Mouse (Mus musculus): ENCODE measurements around the gene Lmna.

Gene Lmna

GRCm38 (mm10) chr3:88470943-88471479 lies 38.7 kb downstream of the Lmna start:
- peak; percentile 84 for DNase-seq (ENCODE audit: low spot score)

DNA sequence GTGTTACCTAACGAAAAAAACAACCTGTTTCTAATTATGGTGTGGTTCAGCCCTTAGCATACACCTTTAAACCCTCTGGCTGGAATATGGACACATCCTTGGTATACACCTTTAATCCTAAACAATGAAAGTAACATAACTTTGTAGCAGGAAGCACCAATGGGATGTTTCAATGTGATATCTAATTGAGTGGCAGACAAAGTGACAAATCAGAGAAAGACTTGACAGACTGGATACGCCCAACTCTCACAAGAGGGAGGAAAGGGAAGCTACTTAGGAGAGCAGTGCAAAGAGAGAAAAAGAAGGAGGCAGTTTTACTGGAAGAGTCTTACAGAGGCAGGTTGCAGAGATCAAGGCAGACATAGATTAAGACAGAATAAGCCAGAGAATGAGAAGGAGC lies 40.3 kb downstream of the Lmna start:
- DNase-seq (ENCODE audit: low spot score) = no peak

GRCm38 (mm10) chr3:88467116-88467824 lies 42.5 kb downstream of the Lmna start:
- DNase-seq (ENCODE audit: low spot score) = peak; percentile 73

DNA sequence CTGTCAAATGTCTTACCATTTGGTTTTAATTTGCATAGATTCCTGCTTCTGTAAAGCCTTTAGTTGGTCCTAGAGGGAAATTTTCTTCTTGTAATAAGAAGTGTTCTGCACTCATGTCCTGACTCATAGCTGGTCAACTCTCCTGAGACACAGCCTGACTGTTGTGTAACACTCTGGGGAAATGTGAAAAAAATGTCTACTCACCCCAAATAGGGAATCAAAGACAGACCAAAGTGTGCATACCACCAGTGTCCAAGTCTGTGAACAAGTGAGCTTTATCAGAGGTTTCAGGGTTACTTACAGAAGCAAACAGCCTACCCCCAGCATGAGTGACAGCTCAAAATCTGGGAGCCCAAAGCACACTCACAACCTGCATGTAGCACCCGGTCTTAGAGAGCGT lies 44.6 kb downstream of the Lmna start:
- DNase-seq (ENCODE audit: low spot score) = no peak

DNA sequence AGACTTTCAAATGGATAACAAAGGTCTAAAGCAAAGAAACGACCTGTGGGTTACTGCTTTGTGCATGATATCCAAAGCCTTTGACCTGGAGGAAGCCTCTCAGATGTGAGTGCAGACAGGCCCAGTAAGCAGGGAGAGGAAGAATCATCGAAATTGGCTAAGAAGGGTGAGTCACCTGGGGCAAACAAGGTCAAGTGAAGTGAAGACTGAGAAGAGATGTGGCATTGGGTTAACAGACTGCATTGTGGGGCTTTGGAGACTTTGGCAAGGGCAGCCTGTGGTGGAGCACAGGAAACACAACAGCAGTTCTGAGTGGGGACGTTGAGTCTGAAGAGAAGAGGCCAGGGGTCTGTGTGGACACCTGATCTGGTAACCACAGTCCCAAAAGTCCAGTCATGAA lies 45.3 kb downstream of the Lmna start:
- no peak for DNase-seq (ENCODE audit: low spot score)

DNA sequence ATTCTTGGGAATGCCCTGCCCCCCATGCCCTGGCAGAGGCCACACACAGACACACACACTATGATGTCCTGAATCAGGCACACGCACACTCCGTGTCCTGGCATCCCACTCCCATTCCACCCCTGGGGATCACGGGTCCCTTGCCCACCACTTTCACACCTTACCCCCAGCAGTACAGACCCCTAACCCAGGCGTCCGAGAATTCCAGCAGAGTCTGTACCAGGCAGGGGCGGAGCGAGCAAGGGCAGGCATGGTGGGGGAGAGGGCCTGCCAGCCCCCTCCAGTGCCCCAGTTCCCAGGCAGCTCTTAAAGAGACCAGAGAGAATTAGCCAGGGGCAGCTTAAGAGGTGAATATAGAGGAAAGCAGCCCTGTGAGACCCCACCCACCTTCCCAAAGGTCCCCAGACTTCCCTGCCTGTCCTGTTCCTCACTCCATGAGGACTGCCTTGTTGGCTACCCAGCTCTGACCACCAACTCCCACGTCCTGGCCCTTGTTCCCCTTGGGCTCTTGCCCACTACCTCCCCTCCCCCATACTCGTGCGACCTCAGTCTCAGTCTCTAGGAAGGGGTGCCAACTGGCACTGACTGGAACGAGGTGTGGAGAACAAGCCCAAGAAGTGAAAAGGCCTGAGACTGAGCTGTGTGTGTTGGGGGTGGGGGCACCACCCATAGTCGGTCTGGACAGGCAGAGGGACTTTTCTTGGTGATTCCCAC lies 48.6 kb downstream of the Lmna start, which contains the start of gene Sema4a:
TSS of gene Sema4a (minus strand) at position 200 of the 714 bp plus-strand sequence.
- no peak for DNase-seq (ENCODE audit: low spot score)

- DNase-seq (ENCODE audit: low spot score) = no peak
Observed at GRCm38 (mm10) chr3:88460029-88460428, 49.7 kb downstream of the Lmna start.

DNA sequence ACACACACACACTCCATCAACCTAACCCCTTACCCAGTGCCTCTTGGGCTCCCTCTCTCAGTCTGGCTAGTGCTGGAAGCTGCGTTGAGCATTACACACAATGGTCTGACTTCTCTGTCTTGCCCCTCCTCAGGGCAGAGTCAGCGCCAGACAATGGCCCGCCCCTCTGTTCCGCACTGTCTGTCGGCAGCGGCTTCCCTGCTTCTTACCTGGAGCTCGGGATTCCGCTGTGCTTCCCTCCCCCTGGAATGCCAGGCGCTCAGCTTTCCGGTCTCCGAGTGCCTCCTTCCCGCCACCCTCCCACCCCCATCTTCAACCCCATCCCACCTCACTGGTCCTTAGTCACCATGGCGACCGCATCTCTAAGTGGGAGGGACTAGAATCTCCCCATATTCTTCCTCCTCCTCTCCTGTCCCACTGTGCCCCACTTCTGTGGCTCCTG lies 51.0 kb downstream of the Lmna start:
- DNase-seq (ENCODE audit: low spot score) = no peak

DNA sequence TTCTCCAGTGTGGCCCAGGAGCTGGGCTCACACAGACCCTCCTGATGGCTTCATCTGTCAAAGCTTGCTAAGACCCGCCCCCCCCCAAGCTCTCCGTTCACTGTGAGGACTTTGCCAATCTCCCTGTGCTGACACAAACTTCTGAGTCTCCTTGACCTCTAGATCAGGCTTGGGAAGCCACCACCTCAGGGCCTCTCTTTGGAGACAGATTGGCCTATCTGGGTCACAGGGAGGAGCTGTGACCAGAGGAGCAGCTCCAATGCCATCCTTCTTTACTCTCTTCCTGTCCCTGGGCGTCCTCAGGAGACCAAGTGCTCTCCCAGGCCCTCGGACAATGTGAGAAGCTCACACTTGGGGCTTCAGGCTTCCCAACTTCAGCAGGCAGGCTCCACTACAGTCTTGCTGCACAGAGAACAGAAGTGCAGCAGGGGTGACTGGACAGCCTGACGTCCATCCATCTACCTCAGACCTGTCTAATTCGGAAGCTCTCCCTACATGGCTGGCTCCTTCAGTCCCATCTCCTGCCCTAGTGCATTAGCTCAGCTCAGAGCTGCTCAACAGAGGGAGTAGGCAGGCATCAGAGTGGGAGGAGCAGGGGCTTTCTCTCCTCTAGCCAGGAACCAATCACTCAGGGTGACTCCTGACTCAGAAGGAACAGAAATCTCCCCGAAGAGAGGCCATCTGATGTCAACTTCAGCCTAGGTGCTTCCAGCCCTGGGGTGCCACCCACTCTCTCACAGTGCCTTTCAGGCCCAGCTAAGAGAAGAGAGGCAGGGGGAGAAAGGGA lies 52.8 kb downstream of the Lmna start:
- no peak for DNase-seq (ENCODE audit: low spot score)

DNA sequence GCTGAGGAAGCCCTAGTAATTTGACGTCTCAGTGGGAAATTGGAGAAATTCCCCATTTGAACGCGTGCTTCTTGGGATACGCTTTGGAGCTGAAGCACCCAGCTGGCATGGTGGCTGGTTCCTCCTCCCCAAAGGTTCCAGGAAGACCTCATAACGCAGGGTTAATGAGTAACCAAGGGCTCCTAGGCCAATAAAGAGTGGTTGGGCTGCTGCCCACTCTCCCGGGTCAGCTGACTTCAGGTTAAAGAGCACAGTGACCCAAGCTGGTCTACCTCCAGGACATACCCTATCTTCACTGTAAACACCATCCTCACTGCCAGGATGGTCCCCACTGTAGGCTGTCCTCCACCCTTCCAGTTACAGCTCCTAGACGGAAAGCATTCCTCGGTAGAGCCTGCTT lies 53.4 kb downstream of the Lmna start:
- DNase-seq (ENCODE audit: low spot score) = peak; percentile 87

- DNase-seq (ENCODE audit: low spot score) = peak; percentile 61
Observed at GRCm38 (mm10) chr3:88455588-88456264, 54.0 kb downstream of the Lmna start.

DNA sequence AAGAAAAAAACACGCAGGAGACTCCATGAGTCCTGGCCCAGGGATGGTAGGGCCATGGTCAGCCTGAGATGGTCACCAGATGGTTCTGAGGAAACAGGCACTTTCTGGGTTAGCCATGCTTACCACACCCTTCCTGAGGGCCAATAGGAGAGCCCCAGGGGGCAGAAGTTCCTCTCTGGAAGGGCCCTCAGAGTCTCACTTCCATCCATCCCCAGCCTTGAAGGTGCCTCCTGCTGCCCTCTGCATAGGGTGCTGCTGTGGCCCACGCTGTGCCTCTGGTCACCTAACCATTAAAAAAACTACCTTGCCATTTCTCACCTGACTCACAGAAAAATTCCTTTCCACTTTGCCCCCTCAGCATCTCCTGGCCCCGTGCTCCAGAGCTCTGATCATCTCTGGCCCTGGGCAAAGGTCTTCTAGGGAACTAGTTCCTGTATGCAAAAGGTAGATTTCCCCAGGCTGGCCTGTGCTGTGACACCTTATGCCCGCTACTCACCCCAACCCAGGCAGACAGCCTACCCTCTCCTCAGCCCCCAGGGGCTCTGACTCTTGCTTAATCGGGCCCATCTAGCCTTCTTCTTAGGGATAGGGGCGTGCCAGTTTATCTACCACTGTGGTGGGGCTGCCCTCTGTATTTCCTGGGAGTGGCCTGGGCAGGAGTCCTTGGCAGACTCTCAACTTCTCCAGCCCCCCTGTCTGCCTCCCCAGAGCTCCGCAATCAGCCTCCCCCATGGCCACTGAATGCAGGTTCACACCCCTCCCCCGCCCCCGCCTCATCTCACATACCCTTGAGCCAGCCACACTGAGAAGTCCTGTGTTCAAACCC lies 54.8 kb downstream of the Lmna start:
- peak; percentile 71 for DNase-seq (ENCODE audit: low spot score)

DNA sequence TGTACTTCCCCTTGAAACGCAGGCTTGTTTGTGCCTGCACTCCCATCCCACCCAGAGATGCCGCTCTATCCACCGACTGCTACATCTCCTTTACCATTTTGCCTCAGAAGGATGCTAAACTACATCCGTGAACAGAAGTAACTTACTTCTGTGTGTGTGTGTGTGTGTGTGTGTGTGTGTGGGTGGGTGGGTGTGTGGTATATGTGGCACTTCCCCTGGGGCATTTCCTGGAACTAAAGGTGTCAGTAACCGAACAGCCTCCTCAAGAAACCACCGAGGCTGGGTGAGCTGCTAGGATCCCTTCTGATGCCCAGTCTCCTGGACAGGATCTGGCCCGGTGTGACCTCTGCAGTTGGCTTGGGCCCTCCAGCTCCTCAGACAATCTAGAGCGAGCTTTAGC lies 55.8 kb downstream of the Lmna start:
- DNase-seq (ENCODE audit: low spot score) = no peak

DNA sequence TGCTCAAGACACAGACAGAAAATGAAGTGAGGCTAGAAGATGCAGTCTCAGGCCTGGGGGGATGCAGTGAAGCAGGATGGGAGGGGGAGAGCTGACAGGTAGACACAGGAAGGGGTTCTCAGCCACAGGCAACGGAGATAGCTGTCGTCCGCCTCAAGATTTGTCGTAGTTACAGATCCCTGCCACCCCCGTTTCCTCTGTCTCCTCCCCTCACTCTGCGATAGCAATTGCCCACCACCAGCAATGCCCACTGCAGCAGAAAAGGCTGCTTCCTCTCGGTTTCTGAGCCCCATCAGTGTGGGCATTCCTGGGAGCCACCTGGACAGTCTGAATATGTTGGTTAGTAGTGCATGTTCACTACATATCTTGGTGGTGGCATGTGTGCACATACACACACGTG lies 56.4 kb downstream of the Lmna start:
- no peak for DNase-seq (ENCODE audit: low spot score)

- no peak for DNase-seq (ENCODE audit: low spot score)
Observed at GRCm38 (mm10) chr3:88452716-88453115, 57.0 kb downstream of the Lmna start.

GRCm38 (mm10) chr3:88452246-88452645 lies 57.5 kb downstream of the Lmna start:
- DNase-seq (ENCODE audit: low spot score) = no peak

DNA sequence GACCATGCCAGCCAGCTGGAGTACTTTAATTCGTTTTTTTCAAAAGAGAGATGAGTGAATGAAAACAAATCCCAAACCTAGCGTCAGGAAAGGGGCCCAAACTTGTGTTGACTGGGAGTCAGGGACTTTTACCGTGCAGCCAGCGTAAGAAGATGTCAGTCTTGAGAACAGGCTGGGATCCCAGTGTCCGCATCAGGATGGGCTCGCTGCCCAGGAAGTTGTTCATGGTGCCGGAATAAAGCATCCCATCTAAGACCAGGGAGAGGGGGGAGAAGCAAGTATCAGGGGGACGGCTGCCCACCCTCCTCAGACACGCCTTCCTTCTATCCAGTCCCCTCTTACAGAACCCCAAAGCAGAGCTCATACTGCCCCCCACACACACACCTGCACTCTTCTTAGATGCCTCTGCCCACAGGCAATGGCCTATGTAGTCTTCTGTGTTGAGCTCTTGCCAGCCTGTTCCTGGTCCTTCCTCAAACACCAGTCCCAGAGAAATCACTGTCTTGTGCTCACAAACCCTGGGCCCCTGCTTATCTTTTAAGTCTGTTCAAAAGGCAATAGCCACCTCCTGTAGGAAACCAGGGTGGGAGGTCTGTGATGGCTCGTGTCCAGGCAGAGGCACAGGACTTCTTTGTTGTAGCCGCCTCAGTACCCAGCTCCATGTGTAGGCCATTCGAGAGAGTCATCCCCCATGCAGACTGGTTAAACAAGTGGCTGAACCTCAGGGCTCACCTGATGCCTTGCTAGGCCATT lies 59.2 kb downstream of the Lmna start:
- no peak for DNase-seq (ENCODE audit: low spot score)

GRCm38 (mm10) chr3:88449395-88450023 lies 60.2 kb downstream of the Lmna start:
- peak; percentile 74 for DNase-seq (ENCODE audit: low spot score)

DNA sequence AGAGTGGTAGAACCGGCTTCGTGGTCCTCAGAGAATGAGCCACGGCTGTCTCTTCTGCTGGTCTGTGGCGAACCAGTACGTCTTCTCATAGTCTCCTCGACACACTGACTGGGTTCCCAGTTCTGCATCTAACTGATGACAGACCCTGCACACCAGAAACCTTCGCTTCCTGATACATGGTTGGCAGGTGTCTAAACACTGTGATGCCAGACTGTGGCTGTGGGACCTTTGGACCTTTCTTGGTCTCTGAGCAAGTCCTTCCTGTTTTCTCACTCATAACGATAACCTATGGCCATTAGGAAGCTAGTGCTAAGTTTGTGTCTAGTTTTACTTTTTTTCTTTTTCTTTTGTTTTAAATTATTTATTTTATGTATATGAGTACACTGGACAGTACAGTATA lies 61.3 kb downstream of the Lmna start:
- DNase-seq (ENCODE audit: low spot score) = no peak

- peak; percentile 64 for DNase-seq (ENCODE audit: low spot score)
Observed at GRCm38 (mm10) chr3:88447676-88448183, 62.0 kb downstream of the Lmna start.

All from yolk sac, embryonic 10.5 days (tissue).